Mouse (Mus musculus) testis, adult 2 months (tissue): ENCODE measurements around the gene Vmn1r107. TPM values are rescaled to one million over a fixed set of nuclear protein-coding genes. Genes with fewer than 3 reads are reported as not detected.
"Not testable (repeated sequence)": the region's sequence is repeated elsewhere in the genome, so short reads cannot be mapped to it uniquely, and the experiment has no call there.

ENCODE experiments used
- H3K27ac ChIP-seq: fragments of 200-500 bp; 2 replicates; pipeline ENCODE4 v1.5.1; 2012; ENCODE audit warnings: low read depth, low read length; ENCODE audit not compliant: control insufficient read depth, insufficient read depth
- H3K27me3 ChIP-seq: fragments of 200-500 bp; 2 replicates; pipeline ENCODE4 v1.6.1; 2012; ENCODE audit warnings: mild to moderate bottlenecking, low read length, moderate library complexity; ENCODE audit not compliant: control insufficient read depth, insufficient read depth
- H3K36me3 ChIP-seq: fragments of 200-500 bp; 2 replicates; pipeline ENCODE4 v1.6.1; 2012; ENCODE audit warnings: mild to moderate bottlenecking, low read length; ENCODE audit not compliant: control insufficient read depth, insufficient read depth
- H3K4me1 ChIP-seq: fragments of 200-500 bp; 2 replicates; pipeline ENCODE4 v1.6.1; 2012; ENCODE audit warnings: low read length; ENCODE audit not compliant: control insufficient read depth, insufficient read depth
- H3K4me3 ChIP-seq: fragments of 200-500 bp; 2 replicates; pipeline ENCODE4 v1.5.1; 2012; ENCODE audit warnings: low read depth, mild to moderate bottlenecking, low read length, moderate library complexity, mixed read lengths; ENCODE audit not compliant: control insufficient read depth
- polyA plus RNA-seq: library from polyadenylated mRNA; depleted of rRNA; stranded (reverse); fragments of >200 nt; gene quantifications from 2 replicates; pipeline ENCODE4 v1.2.3, GENCODE M21; 2012; rRNA removed

The Vmn1r107 gene
- not detected in 2 replicates for polyA plus RNA-seq

DNA sequence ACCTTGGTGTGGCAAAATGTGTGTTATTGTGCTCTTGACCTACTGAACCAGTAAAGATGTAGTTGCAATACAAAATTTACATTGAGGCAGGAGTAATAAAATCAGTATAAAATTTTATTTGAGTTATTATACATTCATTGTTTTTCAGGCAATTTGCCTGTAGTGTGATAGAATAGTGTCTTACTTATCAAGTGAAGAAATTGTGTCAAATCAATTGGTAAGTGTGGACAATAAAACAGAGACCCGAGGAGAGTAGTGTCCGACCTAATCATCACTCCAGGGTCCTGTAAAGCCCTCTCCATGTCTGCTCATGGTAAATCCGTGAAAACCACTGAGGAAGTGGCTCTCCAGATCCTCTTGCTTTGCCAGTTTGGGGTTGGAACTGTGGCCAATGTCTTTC lies at the start of gene Vmn1r107:
Vmn1r107 (plus strand) TSS at position 301 of the 400 bp plus-strand sequence.
- H3K36me3 ChIP-seq, H3K27me3 ChIP-seq, H3K27ac ChIP-seq, H3K4me3 ChIP-seq, H3K4me1 ChIP-seq: not testable (repeated sequence)

DNA sequence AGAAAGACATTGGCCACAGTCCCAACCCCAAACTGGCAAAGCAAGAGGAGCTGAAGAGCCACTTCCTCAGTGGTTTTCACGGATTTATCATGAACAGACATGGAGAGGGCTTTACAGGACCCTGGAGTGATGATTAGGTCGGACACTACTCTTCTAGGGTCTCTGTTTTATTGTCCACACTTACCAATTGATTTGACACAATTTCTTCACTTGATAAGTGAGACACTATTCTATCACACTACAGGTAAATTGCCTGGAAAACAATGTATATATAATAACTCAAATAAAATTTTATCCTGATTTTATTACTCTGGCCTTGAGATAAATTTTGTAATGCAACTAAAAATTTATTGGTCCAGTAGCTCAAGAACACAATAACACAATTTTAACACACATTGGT lies 34.4 kb downstream of the Vmn1r107 start, which contains the start of gene Vmn1r111:
Vmn1r111 (minus strand) TSS at position 101 of the 400 bp plus-strand sequence.
- H3K36me3 ChIP-seq, H3K4me3 ChIP-seq, H3K27me3 ChIP-seq, H3K4me1 ChIP-seq, H3K27ac ChIP-seq: not testable (repeated sequence)

Other genes with a start within 250 kb of the Vmn1r107 start
- gene Vmn1r101, start 226.3 kb upstream of the Vmn1r107 start, polyA plus RNA-seq: not detected in 2 replicates
- not detected in 2 replicates for gene Gm10670, start 194.0 kb upstream of the Vmn1r107 start, polyA plus RNA-seq
- not detected in 2 replicates for gene Vmn1r103, start 158.4 kb upstream of the Vmn1r107 start, polyA plus RNA-seq
- gene Vmn1r104, start 135.1 kb upstream of the Vmn1r107 start, polyA plus RNA-seq: not detected in 2 replicates
- not detected in 2 replicates for gene Gm5726, start 123.2 kb upstream of the Vmn1r107 start, polyA plus RNA-seq
- not detected in 2 replicates for gene Gm4141, start 92.7 kb upstream of the Vmn1r107 start, polyA plus RNA-seq
- 0.48 and 0.54 TPM in 2 replicates for gene Gm4513, start 69.9 kb upstream of the Vmn1r107 start, polyA plus RNA-seq
- gene Vmn1r111, start 34.3 kb downstream of the Vmn1r107 start, polyA plus RNA-seq: not detected in 2 replicates
- gene Gm10668, start 61.7 kb downstream of the Vmn1r107 start, polyA plus RNA-seq: not detected in 2 replicates
- gene Vmn1r112, start 102.3 kb downstream of the Vmn1r107 start, polyA plus RNA-seq: not detected in 2 replicates
- not detected in 2 replicates for gene Vmn1r113, start 118.4 kb downstream of the Vmn1r107 start, polyA plus RNA-seq
- gene Vmn1r114, start 143.3 kb downstream of the Vmn1r107 start, polyA plus RNA-seq: not detected in 2 replicates
- gene Vmn1r115, start 176.1 kb downstream of the Vmn1r107 start, polyA plus RNA-seq: not detected in 2 replicates
- not detected in 2 replicates for gene Vmn1r116, start 203.3 kb downstream of the Vmn1r107 start, polyA plus RNA-seq
- not detected in 2 replicates for gene Vmn1r117, start 215.2 kb downstream of the Vmn1r107 start, polyA plus RNA-seq
- not detected in 2 replicates for gene Vmn1r118, start 243.4 kb downstream of the Vmn1r107 start, polyA plus RNA-seq